27 mouse cellular contexts compared by ENCODE assay signal in the genomic region with DNA sequence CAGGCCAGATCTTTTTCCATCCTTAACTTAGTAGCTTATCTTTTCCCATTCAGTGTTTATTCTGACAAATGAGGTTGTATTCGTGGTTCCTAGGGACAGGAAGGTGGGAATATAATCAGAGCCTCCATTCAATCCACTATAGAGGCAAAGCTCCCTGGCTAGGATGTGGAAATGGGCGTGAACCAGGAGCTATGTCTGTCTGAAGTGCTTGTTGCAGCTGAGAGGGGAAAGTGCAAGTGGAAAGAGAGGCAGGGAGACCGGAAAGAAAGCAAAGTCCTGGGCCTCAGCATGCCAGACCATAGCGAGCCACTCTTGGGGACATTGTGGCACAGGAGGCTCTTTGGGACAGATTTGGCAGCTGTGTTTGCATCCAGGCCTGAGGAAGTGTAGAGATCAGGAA.
DNase-seq lines count a peak whose midpoint lies in the region; ATAC-seq lines count a peak whose summit lies in the region.
"Had no signal": no experiment of that assay in that cellular context is flagged by ENCODE, and none has a peak within 500 bp of the region (broad histone marks: within the 10 kb centered on the region; RNA-seq: fewer than 3 reads in every experiment).

No protein-coding gene starts in this region.

- no peak overlapping the region for H3K4me3 ChIP-seq in heart, embryonic 16.5 days (ENCODE audit: low read length)
- no peak overlapping the region for H3K4me3 ChIP-seq in liver, embryonic 15.5 days (replicated peaks)
- no peak overlapping the region for H3K4me3 ChIP-seq in intestine, embryonic 16.5 days (ENCODE audit: low read length)
- H3K4me3 ChIP-seq: forebrain, embryonic 13.5 days; hindbrain, embryonic 12.5 days; midbrain, embryonic 10.5 days; myocyte; neural tube, embryonic 12.5 days had no signal

- 0 out of 2 replicates have a peak overlapping the region, but pooled peaks have one; percentile 14 for H3K27ac ChIP-seq in heart, embryonic 16.5 days (ENCODE audit: low read length)
- H3K27ac ChIP-seq in liver, embryonic 15.5 days (replicated peaks) = peak overlapping the region; percentile 19; the same call in 1 of the 2 replicates
- H3K27ac ChIP-seq in intestine, embryonic 16.5 days (ENCODE audit: low read length) = no peak overlapping the region
- H3K27ac ChIP-seq: forebrain, embryonic 13.5 days; hindbrain, embryonic 12.5 days; midbrain, embryonic 10.5 days; neural tube, embryonic 12.5 days had no signal

- peak; percentile 11 for DNase-seq in embryo, embryonic 10 days (ENCODE audit: low spot score)
- no peak for DNase-seq in embryo, embryonic 10.5 days (ENCODE audit: low spot score)
- no peak for DNase-seq in heart, postnatal 4 days
- DNase-seq in liver = no peak
- DNase-seq in adrenal gland, adult 2 months = no peak
- DNase-seq: adrenal gland, adult 8-10 months; cerebellum, adult 2 months; cerebellum, postnatal 14 days; gastrocnemius, postnatal 14 days; heart, postnatal 10 days; kidney, adult 2 months; kidney, postnatal 36 days; layer of hippocampus, postnatal 36 days; left cerebral cortex, postnatal 4 days; right cerebral cortex, adult 18-20 months; spleen, adult 18-20 months; thymus, postnatal 14 days had no signal

- peak; percentile 6; the same call in 1 of the 2 replicates for ATAC-seq in heart, embryonic 16.5 days (replicated peaks; ENCODE audit: extremely low read depth, insufficient read depth, low FRiP score)
- no peak for ATAC-seq in liver, embryonic 15.5 days (ENCODE audit: insufficient read depth)
- peak; percentile 58; the same call in 1 of the 2 replicates for ATAC-seq in intestine, embryonic 16.5 days
- ATAC-seq: activated CD4-positive, CD25-positive, alpha-beta regulatory T cell, adult 4 months; forebrain, embryonic 13.5 days had no signal

- H3K4me1 ChIP-seq in heart, embryonic 16.5 days (ENCODE audit: control insufficient read depth, insufficient read depth, low read length) = peaks cover 15% of the 10 kb centered on the region
- peaks cover 18% of the 10 kb centered on the region for H3K4me1 ChIP-seq in liver, embryonic 15.5 days (replicated peaks)
- no peaks in the 10 kb centered on the region for H3K4me1 ChIP-seq in intestine, embryonic 16.5 days (ENCODE audit: control insufficient read depth, insufficient read depth, low read length)
- H3K4me1 ChIP-seq: forebrain, embryonic 13.5 days; neural tube, embryonic 12.5 days had no signal

- H3K9ac ChIP-seq in heart, embryonic 16.5 days (ENCODE audit: low read length) = no peak overlapping the region
- no peak overlapping the region for H3K9ac ChIP-seq in liver, embryonic 15.5 days
- H3K9ac ChIP-seq in intestine, embryonic 16.5 days (ENCODE audit: low read depth, low read length) = no peak overlapping the region
- H3K9ac ChIP-seq: forebrain, embryonic 13.5 days; hindbrain, embryonic 12.5 days; neural tube, embryonic 12.5 days had no signal

- H3K27me3 ChIP-seq in heart, embryonic 16.5 days (ENCODE audit: control insufficient read depth, insufficient read depth, low read length) = no peaks in the 10 kb centered on the region
- no peaks in the 10 kb centered on the region for H3K27me3 ChIP-seq in liver, embryonic 15.5 days
- no peaks in the 10 kb centered on the region for H3K27me3 ChIP-seq in intestine, embryonic 16.5 days (replicated peaks; ENCODE audit: control insufficient read depth, insufficient read depth, low read length)
- H3K27me3 ChIP-seq: CH12.LX; forebrain, embryonic 13.5 days; hindbrain, embryonic 12.5 days; neural tube, embryonic 12.5 days had no signal

- H3K4me2 ChIP-seq in heart, embryonic 16.5 days (ENCODE audit: low read depth, low read length) = no peak overlapping the region
- no peak overlapping the region for H3K4me2 ChIP-seq in liver, embryonic 15.5 days
- H3K4me2 ChIP-seq in intestine, embryonic 16.5 days (ENCODE audit: low read depth, low read length) = no peak overlapping the region
- H3K4me2 ChIP-seq: forebrain, embryonic 13.5 days; hindbrain, embryonic 12.5 days; neural tube, embryonic 12.5 days had no signal

- H3K9me3 ChIP-seq in heart, embryonic 16.5 days (replicated peaks; ENCODE audit: control insufficient read depth, low read length) = peaks cover 4% of the 10 kb centered on the region; the same call in 1 of the 2 replicates
- no peaks in the 10 kb centered on the region for H3K9me3 ChIP-seq in liver, embryonic 15.5 days (replicated peaks)
- peaks cover 6% of the 10 kb centered on the region; the same call in 1 of the 2 replicates for H3K9me3 ChIP-seq in intestine, embryonic 16.5 days (ENCODE audit: control insufficient read depth, low read length)
- H3K9me3 ChIP-seq: forebrain, embryonic 13.5 days; neural tube, embryonic 12.5 days had no signal

- 38% methylated on average over 4 of the region's 4 CpGs for WGBS in heart, embryonic 16.5 days
- 77% methylated on average over 4 of the region's 4 CpGs for WGBS in liver, embryonic 15.5 days (ENCODE audit: insufficient replicate concordance)
- 56% methylated on average over 4 of the region's 4 CpGs for WGBS in intestine, embryonic 16.5 days

- peaks cover 19% of the 10 kb centered on the region for H3K36me3 ChIP-seq in heart, embryonic 16.5 days (ENCODE audit: control insufficient read depth, insufficient read depth)
- H3K36me3 ChIP-seq in liver, embryonic 15.5 days (replicated peaks) = peaks cover 92% of the 10 kb centered on the region
- no peaks in the 10 kb centered on the region for H3K36me3 ChIP-seq in intestine, embryonic 16.5 days (ENCODE audit: control insufficient read depth, insufficient read depth, low read length)
